Mouse (Mus musculus) gastrocnemius, adult 8-10 months (tissue): ENCODE measurements around the gene Dennd1a. TPM values are rescaled to one million over a fixed set of nuclear protein-coding genes. Genes with fewer than 3 reads are reported as not detected.

Experiments used
- DNase-seq, 2 experiments: peaks; one replicate each; pipeline ENCODE4 v3.0.0; 2022; ENCODE audit warnings: low spot score in 2 of 2
- total RNA-seq, 4 experiments: library from RNA; stranded (reverse); gene quantifications; 2 replicates each; pipeline ENCODE4 v1.2.4; 2022

Gene Dennd1a
- total RNA-seq, 4 experiments from 2014 or later = 33.8 to 40.0 (median 37.8) TPM

DNA sequence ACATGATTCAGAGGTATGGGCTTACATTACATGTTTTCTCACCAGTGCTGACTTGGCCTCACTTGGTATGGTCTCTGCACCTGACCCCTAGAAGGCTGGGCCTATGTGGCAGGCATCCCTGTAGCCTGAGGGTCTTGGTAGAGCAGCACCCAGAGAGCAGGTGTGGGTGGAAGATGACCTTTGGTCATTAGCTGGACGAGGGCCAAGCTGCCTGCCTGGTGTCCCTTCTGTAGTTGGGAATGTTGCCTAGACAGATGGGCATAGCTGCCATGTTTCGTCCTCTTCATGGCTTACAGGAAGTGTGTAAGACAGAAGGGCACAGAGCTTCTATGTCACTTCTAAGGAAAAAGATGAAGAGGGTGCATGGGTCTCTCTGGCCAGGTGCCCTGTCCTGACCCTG, 463.4 kb downstream of the Dennd1a start:
- no peak for DNase-seq

- no peak for DNase-seq
These were observed 465.1 kb downstream of the Dennd1a start for GRCm38 (mm10) chr2:37822122-37822521.

- peak in 1 of 2 experiments; percentile 20 for DNase-seq
These were observed 467.6 kb downstream of the Dennd1a start for GRCm38 (mm10) chr2:37819526-37820152.

GRCm38 (mm10) chr2:37818761-37819525, 468.2 kb downstream of the Dennd1a start:
- DNase-seq = no peak

DNA sequence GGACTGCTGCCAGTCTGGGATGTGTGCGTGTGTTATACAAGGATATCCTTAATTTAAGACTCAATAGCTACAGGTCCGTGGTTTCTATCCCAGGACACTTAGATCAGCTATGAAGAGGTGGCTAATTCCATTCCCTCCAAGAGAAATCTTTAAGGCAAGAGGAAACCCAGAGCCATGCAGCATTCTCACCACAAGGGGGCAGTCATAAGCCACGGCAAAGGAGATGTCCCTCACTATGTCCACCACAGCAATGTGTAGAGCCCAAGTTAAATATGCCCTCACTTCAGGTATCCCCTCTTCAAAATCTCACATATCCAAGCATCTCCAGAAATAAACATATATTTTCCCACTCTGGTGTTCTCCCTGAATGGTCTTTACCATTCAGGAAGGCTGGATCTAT, 471.5 kb downstream of the Dennd1a start:
- DNase-seq = peak; percentile 43 to 49

- no peak for DNase-seq
These were observed 472.3 kb downstream of the Dennd1a start for GRCm38 (mm10) chr2:37814820-37815361.

- DNase-seq = no peak
These were observed 474.8 kb downstream of the Dennd1a start for GRCm38 (mm10) chr2:37812401-37812800.

DNA sequence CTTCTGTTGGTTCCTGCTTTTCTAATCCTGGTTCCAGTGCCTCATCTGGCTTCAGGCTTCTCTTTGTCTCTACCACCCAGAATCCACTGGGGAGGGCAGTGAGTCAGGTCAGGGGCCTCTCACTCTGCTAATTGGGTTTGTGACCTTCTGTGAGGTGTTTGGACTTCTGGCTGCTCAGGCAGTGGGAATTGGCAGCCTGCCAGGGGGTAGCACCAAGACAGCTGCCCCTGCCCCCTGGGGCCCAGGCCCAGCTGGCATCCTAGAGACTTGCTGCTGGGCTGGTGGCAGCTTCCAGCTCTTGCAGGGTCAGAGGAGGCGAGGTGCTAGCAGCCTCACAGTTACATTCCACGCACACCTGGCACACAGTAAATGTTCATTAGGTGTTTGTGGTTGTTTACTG, 475.5 kb downstream of the Dennd1a start:
- no peak for DNase-seq

DNA sequence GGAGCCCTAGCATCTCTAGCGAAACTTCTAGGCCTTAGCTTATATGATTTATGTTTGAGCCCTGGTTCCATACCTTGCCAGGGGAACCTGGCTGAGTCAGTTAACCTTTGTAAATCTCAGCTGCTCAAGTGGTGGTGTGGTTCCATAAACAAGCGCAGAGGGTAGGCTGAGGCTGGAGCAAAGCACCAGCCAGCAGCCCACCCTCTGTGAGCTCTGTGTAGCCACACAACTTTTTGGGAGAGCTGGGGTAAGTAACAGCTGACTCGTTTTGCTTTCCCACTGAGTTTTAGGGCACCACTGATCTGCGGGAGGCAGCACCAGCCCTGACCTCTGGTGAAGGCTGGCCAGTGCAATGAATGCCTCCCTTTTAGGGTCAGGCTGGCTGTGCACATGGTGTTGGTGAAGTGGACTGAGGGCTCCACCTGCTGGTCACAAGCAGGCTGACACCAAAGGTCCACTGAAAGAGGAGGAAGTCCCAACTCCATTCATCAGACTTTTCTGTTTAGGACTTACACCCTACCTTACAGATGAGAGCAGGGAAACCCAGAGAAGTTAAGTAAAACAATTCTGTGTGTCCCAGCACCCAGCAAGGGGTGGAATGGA, 484.5 kb downstream of the Dennd1a start:
- DNase-seq = peak; percentile 18 to 32

- DNase-seq = no peak
These were observed 485.5 kb downstream of the Dennd1a start for GRCm38 (mm10) chr2:37801687-37802086.

GRCm38 (mm10) chr2:37799137-37799536, 488.1 kb downstream of the Dennd1a start:
- no peak for DNase-seq

DNA sequence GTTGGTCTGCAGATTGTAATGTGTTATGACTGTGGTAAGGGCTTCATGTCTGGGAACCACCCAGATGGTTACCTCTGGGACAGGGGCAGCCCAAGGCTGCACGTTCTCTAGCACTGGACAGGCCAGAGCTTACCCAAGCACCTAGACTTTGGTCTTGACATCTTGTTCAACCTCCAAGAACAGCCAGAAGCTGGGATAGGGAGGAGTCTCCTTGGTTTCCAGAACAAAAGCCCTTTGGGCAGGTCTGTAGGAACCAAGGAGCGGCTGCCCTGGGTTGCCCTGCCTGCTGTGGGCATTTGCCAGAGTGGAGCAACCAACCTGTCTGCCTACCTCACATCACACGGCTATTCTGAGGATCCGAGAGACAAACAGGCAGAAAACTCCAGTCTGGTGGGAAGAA, 490.1 kb downstream of the Dennd1a start:
- no peak for DNase-seq

DNA sequence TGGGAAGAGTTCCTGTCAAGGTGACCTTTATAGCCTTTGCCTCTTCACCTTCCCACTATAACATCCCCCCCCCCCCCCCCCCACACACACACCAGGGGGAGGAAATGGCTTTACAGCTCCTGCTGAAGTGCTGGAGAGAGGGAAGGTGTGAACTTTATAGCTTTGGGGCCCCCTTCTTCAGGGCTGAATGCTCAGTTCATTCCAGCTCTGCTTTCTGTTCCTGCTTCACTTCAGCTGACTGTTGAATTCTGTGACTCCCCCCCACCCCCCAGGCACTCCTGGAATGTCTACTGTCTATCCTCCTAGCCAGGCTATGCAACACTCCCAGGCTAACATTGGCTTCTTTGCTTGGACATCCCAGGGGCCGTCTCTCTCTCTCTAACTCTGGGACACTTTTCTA, 491.2 kb downstream of the Dennd1a start:
- no peak for DNase-seq

- no peak for DNase-seq
These were observed 495.9 kb downstream of the Dennd1a start for GRCm38 (mm10) chr2:37791340-37791739.

GRCm38 (mm10) chr2:37790738-37791137, 496.5 kb downstream of the Dennd1a start:
- DNase-seq = no peak

- DNase-seq = no peak
These were observed 497.2 kb downstream of the Dennd1a start for GRCm38 (mm10) chr2:37789995-37790394.

- peak in 1 of 2 experiments; percentile 23 for DNase-seq
These were observed 498.2 kb downstream of the Dennd1a start for GRCm38 (mm10) chr2:37789029-37789428.

- DNase-seq = no peak
These were observed 498.8 kb downstream of the Dennd1a start for GRCm38 (mm10) chr2:37788176-37788962.

DNA sequence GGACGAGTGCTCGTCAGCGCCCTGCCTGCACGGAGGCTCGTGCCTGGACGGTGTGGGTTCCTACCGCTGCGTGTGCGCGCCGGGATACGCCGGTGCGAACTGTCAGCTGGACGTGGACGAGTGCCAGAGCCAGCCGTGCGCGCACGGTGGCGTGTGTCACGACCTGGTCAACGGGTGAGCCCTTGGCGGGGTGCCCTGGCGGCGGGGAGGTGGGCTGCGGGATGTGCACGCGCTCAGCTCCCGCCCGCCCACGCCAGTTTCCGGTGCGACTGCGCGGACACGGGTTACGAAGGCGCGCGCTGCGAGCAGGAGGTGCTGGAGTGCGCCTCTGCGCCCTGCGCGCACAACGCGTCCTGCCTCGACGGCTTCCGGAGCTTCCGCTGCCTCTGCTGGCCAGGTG, 500.7 kb downstream of the Dennd1a start:
- no peak for DNase-seq

GRCm38 (mm10) chr2:37784473-37784872, 502.7 kb downstream of the Dennd1a start:
- no peak for DNase-seq

GRCm38 (mm10) chr2:37782002-37782401, 505.2 kb downstream of the Dennd1a start:
- DNase-seq = no peak
